Mouse (Mus musculus): Measurements from ENCODE around the gene Gm42669.

- TF ChIP-seq CTCF (IDR thresholded peaks at IDR 0.05; ENCODE audit: low read depth, low read length) (no peak), POLR2A (IDR thresholded peaks at IDR 0.05; ENCODE audit: borderline replicate concordance, low read depth, low read length) (no peak)
Observed at GRCm38 (mm10) chr5:107569148-107569547, 61.7 kb downstream of the Gm42669 start.

Measured in bone marrow macrophage, adult 2 months (primary cell).